Mouse (Mus musculus) liver, postnatal 0 days (tissue): ENCODE results near the gene D2hgdh. TPM values are rescaled to one million over a fixed set of nuclear protein-coding genes. Genes with fewer than 3 reads are reported as not detected.
"Not testable (repeated sequence)": the region's sequence is repeated elsewhere in the genome, so short reads cannot be mapped to it uniquely, and the experiment has no call there.

Experiments
- ATAC-seq: fragments of 200-750 bp; cut with Nextera tagmentation; 2 replicates; pipeline ENCODE4 v1.8.0; 2017; ENCODE audit warnings: mild to moderate bottlenecking, moderate library complexity
- DNase-seq: peaks from one replicate; pipeline ENCODE4 v3.0.0-alpha.2; 2016
- H3K27ac ChIP-seq: fragments of 300-500 bp; sonication (generic); 2 replicates; pipeline ENCODE4 v1.5.1; 2014; ENCODE audit warnings: antibody characterized with exemption, moderate library complexity, mild to moderate bottlenecking, low read depth
- H3K27me3 ChIP-seq: fragments of 300-500 bp; sonication (generic); 2 replicates; pipeline ENCODE4 v1.6.1; 2014; ENCODE audit warnings: low read length, control low read depth, mixed read lengths; ENCODE audit not compliant: insufficient read depth
- H3K36me3 ChIP-seq: fragments of 300-500 bp; sonication (generic); replicated peaks from 2 replicates; pipeline ENCODE4 v1.6.1; 2014; ENCODE audit warnings: mild to moderate bottlenecking, control low read depth, low read length, moderate library complexity, mixed read lengths; ENCODE audit not compliant: insufficient read depth
- H3K4me1 ChIP-seq: fragments of 300-500 bp; sonication (generic); 2 replicates; pipeline ENCODE4 v1.6.1; 2014; ENCODE audit warnings: antibody characterized with exemption, mild to moderate bottlenecking, control low read depth; ENCODE audit not compliant: insufficient read depth
- H3K4me2 ChIP-seq: fragments of 300-500 bp; sonication (generic); 2 replicates; pipeline ENCODE4 v1.6.1; 2014; ENCODE audit warnings: low read depth, mild to moderate bottlenecking, low read length, moderate library complexity, mixed read lengths
- H3K4me3 ChIP-seq: fragments of 300-500 bp; sonication (generic); 2 replicates; pipeline ENCODE4 v1.5.1; 2014; ENCODE audit warnings: low read depth, low read length
- H3K9ac ChIP-seq: fragments of 300-500 bp; sonication (generic); replicated peaks from 2 replicates; pipeline ENCODE4 v1.6.1; 2014; ENCODE audit warnings: mild to moderate bottlenecking, moderate library complexity
- H3K9me3 ChIP-seq: fragments of 300-500 bp; sonication (generic); 2 replicates; pipeline ENCODE4 v1.6.1; 2016; ENCODE audit warnings: mild to moderate bottlenecking, control low read depth, low read length, mixed read lengths
- CTCF ChIP-seq: sonication (generic); IDR thresholded peaks from 2 replicates; pipeline ENCODE4 v1.5.1; 2016; ENCODE audit warnings: antibody characterized with exemption, low read depth
- EP300 ChIP-seq: IDR thresholded peaks from 2 replicates; pipeline ENCODE4 v1.6.1; 2016; ENCODE audit warnings: antibody characterized with exemption, low read depth, mild to moderate bottlenecking
- WGBS: fragments of 180-500 bp; shearing (Covaris S2); extraction: QIAGEN DNeasy Blood & Tissue Kit; methylation state at CpG from one replicate; pipeline ENCODE4 v1.1.7; 2014; ENCODE audit not compliant: insufficient replicate concordance; 5-methylcytosine and 5-hydroxymethylcytosine counted together
- polyA plus RNA-seq: library from polyadenylated mRNA; unstranded; fragments of >200 nt; fragmentation: Nextera tagmentation; extraction: Ambion mirVana; gene quantifications from 2 replicates; pipeline ENCODE4 v1.2.1, GENCODE M21; 2015

The D2hgdh gene
- polyA plus RNA-seq, 1 experiment from 2014 or later, result 5.7 TPM

- Histone ChIP-seq H3K27me3 (no peaks in the 10 kb centered on the region), H3K27ac (no peak overlapping the region), H3K36me3 (0 out of 2 replicates have a peak, but pooled peaks cover 2% of the 10 kb centered on the region), H3K9me3 (no peaks in the 10 kb centered on the region), H3K9ac (no peak overlapping the region), H3K4me2 (no peak overlapping the region), H3K4me1 (no peaks in the 10 kb centered on the region), H3K4me3 (no peak overlapping the region)
- WGBS, result 88% methylated on average over 6 of the region's 6 CpGs
- no peak for ATAC-seq
- no peak for TF ChIP-seq CTCF
- no peak for DNase-seq
Observed at GRCm38 (mm10) chr1:93835876-93836531, 11.3 kb downstream of the D2hgdh start.

GRCm38 (mm10) chr1:93836532-93836913, 11.8 kb downstream of the D2hgdh start:
- H3K27ac ChIP-seq, result no peak overlapping the region
- H3K9ac ChIP-seq, result no peak overlapping the region
- no peaks in the 10 kb centered on the region for H3K27me3 ChIP-seq
- no peak overlapping the region for H3K4me3 ChIP-seq
- 0 out of 2 replicates have a peak, but pooled peaks cover 2% of the 10 kb centered on the region for H3K36me3 ChIP-seq
- ATAC-seq (no peak), DNase-seq (no peak)
- WGBS, result 76% methylated on average over 2 of the region's 2 CpGs
- no peaks in the 10 kb centered on the region for H3K9me3 ChIP-seq
- no peaks in the 10 kb centered on the region for H3K4me1 ChIP-seq
- H3K4me2 ChIP-seq, result no peak overlapping the region
- TF ChIP-seq EP300, result no peak

GRCm38 (mm10) chr1:93837335-93837734, 12.6 kb downstream of the D2hgdh start:
- ATAC-seq (no peak), DNase-seq (no peak)
- no peak overlapping the region for H3K4me2 ChIP-seq
- H3K27ac ChIP-seq, result no peak overlapping the region
- TF ChIP-seq EP300, result no peak
- no peak for TF ChIP-seq CTCF
- WGBS, result 86% methylated on average over 8 of the region's 8 CpGs
- H3K27me3 ChIP-seq, result no peaks in the 10 kb centered on the region
- H3K36me3 ChIP-seq, result 0 out of 2 replicates have a peak, but pooled peaks cover 2% of the 10 kb centered on the region
- no peak overlapping the region for H3K9ac ChIP-seq
- no peak overlapping the region for H3K4me3 ChIP-seq
- no peaks in the 10 kb centered on the region for H3K4me1 ChIP-seq
- no peaks in the 10 kb centered on the region for H3K9me3 ChIP-seq

- H3K27me3 ChIP-seq, H3K4me3 ChIP-seq, DNase-seq, H3K36me3 ChIP-seq, H3K27ac ChIP-seq, H3K4me1 ChIP-seq, ATAC-seq, H3K9ac ChIP-seq, H3K9me3 ChIP-seq, H3K4me2 ChIP-seq: not testable (repeated sequence)
- WGBS, result 84% methylated on average over 8 of the region's 8 CpGs
Observed at GRCm38 (mm10) chr1:93838569-93838968, 13.9 kb downstream of the D2hgdh start.

GRCm38 (mm10) chr1:93845766-93846366, 21.2 kb downstream of the D2hgdh start:
- not testable (repeated sequence) for H3K4me1 ChIP-seq, H3K9ac ChIP-seq, ATAC-seq, H3K4me2 ChIP-seq, H3K4me3 ChIP-seq, H3K9me3 ChIP-seq, H3K36me3 ChIP-seq, H3K27ac ChIP-seq, H3K27me3 ChIP-seq, DNase-seq
- 55% methylated on average over 1 of the region's 3 CpGs for WGBS

- not testable (repeated sequence) for H3K4me3 ChIP-seq, ATAC-seq, H3K27me3 ChIP-seq, DNase-seq, H3K4me2 ChIP-seq, H3K9ac ChIP-seq, H3K9me3 ChIP-seq, H3K4me1 ChIP-seq, H3K27ac ChIP-seq, H3K36me3 ChIP-seq
- 63% methylated on average over 4 of the region's 4 CpGs for WGBS
Observed at GRCm38 (mm10) chr1:93855790-93856189, 31.1 kb downstream of the D2hgdh start.

- Histone ChIP-seq H3K4me3 (no peak overlapping the region), H3K27ac (no peak overlapping the region), H3K4me1 (no peaks in the 10 kb centered on the region), H3K9ac (no peak overlapping the region), H3K9me3 (no peaks in the 10 kb centered on the region), H3K27me3 (no peaks in the 10 kb centered on the region), H3K36me3 (no peaks in the 10 kb centered on the region), H3K4me2 (no peak overlapping the region)
- no peak for TF ChIP-seq EP300
- no peak for TF ChIP-seq CTCF
- no peak for DNase-seq
- WGBS, result 81% methylated on average over 6 of the region's 6 CpGs
- no peak for ATAC-seq
Observed at GRCm38 (mm10) chr1:93857370-93857769, 32.7 kb downstream of the D2hgdh start.
